Mouse (Mus musculus): ENCODE data around the gene Gm8180.
"Not testable (repeated sequence)": the region's sequence is repeated elsewhere in the genome, so short reads cannot be mapped to it uniquely, and the experiment has no call there.

Gm8180 gene

DNA sequence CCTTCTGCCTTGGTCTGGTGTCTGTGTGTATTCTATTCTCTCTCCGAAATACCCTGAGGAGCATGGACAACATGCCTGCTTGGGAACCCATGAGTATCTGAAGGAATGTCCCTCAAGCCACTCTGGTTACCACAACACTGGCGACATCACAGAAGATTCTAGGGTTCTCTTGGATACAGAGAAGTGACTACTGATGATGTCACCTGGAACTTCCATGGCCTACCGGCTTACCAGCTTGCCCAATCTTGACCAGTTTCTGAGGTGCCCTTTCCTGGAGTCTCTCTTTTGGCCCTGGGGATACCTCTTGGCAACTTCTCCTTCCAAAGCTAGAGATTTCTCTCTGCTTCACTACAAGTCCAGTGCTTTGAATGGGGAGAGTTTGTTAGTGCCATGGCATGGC, at the start of gene Gm8180:
TSS of gene Gm8180 (minus strand) at position 101 of the 400 bp plus-strand sequence.
- not testable (repeated sequence) for DNase-seq (ENCODE audit: low read depth, low spot score)

DNA sequence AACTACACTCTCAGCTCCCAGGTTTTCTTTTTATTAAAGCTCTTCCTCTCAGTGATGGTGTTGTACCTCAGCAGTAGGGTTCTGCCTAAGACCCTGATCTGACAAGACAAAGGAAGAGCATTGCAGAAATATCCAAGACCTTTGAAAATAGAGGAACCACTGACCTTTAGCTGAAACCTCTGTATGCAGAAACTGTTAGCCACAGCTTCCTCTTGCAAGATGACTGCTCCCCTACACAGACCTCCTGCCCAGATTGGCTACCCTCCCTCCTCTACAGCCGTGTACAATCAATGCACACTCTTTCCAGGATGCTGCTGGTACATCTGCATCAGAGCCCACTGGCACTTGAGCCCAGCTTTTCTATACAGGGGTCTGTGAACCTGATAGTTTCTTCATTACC, 45.8 kb upstream of the Gm8180 start:
- not testable (repeated sequence) for DNase-seq (ENCODE audit: low read depth, low spot score)

DNA sequence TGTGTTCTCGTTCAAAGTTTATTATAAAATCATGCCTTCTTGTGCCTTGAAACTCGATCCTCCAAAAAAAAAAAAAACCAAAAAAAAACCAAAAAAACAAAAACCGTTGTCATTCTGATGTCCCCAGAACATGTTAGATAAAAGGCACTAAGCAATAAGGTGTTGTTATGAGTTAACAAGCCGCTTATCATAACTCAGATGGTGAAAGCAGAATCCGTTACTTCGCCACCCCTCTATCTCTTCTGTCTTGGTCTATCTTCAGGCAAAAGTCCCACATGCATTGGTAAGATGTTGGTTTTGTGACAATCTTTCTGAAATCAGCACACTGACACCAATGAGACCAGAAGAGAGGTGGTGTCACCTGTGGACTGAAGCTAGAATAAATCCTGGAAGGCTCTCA, 39.6 kb upstream of the Gm8180 start:
- DNase-seq (ENCODE audit: low read depth, low spot score) = not testable (repeated sequence)

DNA sequence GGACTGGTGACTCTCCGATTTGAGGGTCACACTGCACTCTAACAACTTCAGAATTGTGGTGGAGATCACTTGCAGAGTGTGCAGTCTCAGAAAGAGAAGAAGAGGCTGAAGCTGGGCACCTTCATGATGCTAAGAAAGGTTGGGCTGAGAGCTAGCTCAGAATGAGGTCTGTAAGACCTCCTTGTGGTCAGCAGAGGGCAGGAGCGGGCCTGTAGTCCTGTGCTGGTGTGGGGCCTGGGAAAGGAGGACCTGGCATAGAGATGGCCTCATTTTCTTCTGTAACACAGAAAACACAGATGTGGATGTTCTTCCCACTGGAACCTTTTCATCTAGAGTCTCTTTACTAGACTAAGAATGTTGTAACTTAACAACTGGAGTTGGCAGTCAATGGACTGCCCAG, 37.3 kb upstream of the Gm8180 start:
- DNase-seq (ENCODE audit: low read depth, low spot score) = not testable (repeated sequence)

DNA sequence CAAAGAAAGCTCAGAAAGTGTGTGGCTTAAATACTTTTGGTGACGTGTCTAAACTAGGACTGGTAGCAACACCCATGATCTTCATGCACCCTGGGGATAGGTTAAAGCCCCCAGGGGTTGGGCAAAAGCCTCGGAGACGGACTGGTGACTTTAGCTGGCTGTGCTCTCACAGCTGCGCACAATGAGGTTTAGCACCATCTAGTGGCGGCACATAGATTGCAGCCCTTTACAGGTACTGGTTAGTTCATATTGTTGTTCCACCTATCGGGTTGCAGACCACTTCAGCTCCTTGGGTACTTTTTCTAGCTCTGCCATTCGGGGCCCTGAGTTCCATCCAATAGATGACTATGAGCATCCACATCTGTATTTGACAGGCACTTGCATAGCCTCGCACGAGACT, 27.9 kb upstream of the Gm8180 start:
- peak; percentile 14 for DNase-seq (ENCODE audit: low read depth, low spot score)

DNA sequence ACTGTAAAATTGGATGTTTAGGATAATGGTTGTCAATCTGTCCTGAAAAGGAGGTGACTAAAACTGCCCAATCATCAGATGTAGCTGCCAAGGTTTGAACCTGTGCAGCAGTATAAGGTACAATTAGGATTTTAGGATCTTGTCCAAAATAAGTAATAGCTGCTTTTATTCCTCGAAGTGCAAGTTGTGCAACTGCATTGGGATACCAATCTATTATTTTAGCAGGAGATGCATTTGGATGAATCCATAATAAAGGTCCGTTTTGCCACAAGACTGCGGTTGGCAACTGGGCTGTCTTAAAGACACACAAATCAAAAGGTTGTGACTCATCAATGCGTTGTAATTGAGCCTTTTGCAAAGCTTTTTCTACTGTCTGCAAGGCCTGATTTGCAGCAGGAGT, 23.6 kb upstream of the Gm8180 start:
- DNase-seq (ENCODE audit: low read depth, low spot score) = not testable (repeated sequence)

DNA sequence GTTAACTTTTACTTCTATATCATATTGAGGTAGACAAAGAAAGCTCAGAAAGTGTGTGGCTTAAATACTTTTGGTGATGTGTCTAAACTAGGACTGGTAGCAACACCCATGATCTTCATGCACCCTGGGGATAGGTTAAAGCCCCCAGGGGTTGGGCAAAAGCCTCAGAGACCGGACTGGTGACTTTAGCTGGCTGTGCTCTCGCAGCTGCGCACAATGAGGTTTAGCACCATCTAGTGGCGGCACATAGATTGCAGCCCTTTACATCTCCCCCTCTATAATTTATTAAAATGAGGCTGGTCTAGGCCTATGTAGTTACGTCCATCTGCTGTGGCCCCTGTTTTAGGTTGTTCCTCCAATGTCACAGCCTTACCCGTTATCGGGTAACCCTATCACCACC, 19.9 kb upstream of the Gm8180 start:
- not testable (repeated sequence) for DNase-seq (ENCODE audit: low read depth, low spot score)

DNA sequence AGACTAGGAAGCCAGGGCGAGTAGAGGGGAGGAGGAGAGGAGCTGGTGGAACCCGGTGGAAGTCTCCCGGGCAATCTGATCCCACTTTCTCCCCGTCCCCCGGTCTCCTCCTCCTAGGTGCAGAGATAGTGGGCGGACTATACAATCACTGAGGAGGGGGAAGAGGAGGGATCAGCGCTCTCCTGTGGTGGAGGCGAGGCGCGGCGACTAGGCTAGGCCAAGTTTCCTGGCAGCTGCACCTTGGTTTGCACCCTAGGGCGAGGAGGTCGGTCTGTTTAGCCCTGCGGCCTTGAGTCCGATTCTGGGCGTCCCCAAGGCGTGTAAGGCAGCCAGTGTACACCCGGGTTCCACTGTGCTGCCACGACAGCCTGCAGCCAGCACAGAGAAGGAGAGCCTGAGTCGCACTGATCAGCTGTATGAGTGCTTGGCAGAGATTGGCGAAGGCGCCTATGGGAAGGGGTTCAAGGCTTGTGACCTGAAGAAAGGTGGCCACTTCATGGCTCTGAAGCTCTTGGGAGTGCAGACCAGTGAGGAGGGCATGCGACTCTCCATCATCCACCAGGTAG, 12.4 kb upstream of the Gm8180 start:
- DNase-seq (ENCODE audit: low read depth, low spot score) = not testable (repeated sequence)

DNA sequence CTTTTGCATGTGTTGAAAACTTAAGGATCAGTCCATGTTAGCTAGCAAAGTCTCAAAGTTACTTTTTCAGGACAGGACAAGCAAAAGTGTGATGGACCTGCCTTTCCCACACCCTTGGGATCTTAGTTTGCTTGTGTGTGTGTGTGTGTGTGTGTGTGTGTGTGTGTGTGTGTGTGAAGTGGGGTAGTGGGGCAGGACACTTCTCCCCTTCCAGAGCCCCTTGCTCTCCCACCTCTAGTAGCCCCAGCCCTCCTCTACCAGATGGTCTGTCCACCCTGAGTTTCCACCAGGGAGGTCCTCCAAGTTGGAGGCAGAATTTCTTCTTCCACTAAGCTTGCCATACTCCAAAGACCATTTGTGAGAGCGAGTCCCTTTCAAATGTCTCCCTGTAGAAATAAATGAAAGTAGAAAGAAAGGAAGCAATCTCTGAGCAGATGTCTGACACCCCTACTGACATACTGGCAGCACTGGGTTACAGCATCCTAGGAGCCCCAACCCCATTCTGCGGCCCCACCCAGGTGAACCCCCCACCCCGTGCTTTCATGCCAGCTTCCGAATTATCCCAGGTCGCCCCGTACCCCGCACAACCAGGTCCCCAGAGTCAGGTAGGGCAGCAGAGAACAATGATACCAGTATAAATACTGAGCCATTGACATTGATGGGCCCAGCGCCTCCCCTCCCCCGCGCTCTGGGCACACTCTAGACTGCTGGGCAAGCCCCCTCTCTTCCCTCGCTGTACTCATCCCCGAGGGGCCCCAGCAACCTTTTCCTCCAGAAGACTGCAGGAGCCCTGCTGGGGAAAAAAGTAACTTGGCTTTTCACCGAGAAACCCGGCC, 11.7 kb upstream of the Gm8180 start:
- DNase-seq (ENCODE audit: low read depth, low spot score) = no peak

DNA sequence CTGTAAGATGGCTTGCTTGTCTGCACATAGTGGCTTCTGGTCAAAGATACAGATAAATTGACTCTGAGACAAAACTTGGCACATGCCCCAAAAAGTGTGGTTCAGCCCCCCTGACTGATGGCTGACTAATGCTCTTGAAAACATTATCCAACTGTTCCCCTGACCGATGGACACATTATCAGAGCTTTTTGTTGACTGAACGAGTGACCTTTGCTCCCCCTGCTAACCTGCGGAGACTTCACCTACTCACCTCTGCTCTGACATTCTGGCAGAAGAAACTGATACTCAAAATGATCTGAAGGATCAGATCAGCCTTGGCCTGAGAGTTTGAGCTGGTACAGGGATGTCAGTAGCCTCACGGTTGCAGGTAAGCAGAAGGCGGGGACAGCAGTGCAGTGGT, 9.3 kb upstream of the Gm8180 start:
- DNase-seq (ENCODE audit: low read depth, low spot score) = not testable (repeated sequence)

DNA sequence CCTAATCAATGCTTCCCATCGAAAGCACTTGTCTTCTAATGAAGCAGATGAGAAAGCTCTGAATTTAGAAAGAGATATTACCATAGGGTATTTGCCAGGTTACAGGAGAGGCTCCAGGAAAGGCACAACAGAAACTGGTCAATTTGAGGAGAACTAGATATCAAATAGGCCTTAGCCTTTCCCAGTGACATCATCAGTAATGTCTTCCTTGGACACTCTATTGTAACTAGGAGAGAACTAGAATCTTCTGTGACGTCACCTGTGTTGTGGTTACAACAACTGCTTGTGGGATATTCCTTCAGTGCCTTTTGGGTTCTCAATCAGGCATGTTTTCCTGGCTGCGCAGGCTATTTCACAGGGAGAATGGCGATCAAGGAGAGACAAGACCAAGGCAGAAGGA, 37.0 kb downstream of the Gm8180 start, which contains the start of gene Gm6526:
TSS of gene Gm6526 (plus strand) at position 301 of the 400 bp plus-strand sequence.
- not testable (repeated sequence) for DNase-seq (ENCODE audit: low read depth, low spot score)

Data from retina, postnatal 7 days (tissue).